Mouse (Mus musculus) spleen, postnatal 4 days (tissue): ENCODE results near the gene Mmp28.

Experiments
- DNase-seq, 2 experiments: peaks; one replicate each; pipeline ENCODE4 v3.0.0; 2022; ENCODE audit warnings: low spot score in 2 of 2

Mmp28 gene

GRCm38 (mm10) chr11:83448021-83448926, 14.6 kb downstream of the Mmp28 start:
- no peak for DNase-seq

- DNase-seq, result no peak
These were observed 15.3 kb downstream of the Mmp28 start for GRCm38 (mm10) chr11:83447612-83448011.

GRCm38 (mm10) chr11:83445001-83445400, 17.9 kb downstream of the Mmp28 start:
- no peak for DNase-seq

- no peak for DNase-seq
These were observed 19.0 kb downstream of the Mmp28 start for GRCm38 (mm10) chr11:83443824-83444223.

- DNase-seq, result peak; percentile 56 to 79
These were observed 20.1 kb downstream of the Mmp28 start for GRCm38 (mm10) chr11:83442596-83443267.

GRCm38 (mm10) chr11:83441235-83441634, 21.6 kb downstream of the Mmp28 start:
- no peak for DNase-seq

- DNase-seq, result peak; percentile 86 to 95
These were observed 22.5 kb downstream of the Mmp28 start for GRCm38 (mm10) chr11:83440081-83441064.

- no peak for DNase-seq
These were observed 23.3 kb downstream of the Mmp28 start for GRCm38 (mm10) chr11:83439426-83440060.

- no peak for DNase-seq
These were observed 25.5 kb downstream of the Mmp28 start, which contains the start of gene 1700020L24Rik for GRCm38 (mm10) chr11:83437377-83437776. Gene 1700020L24Rik, plus strand, starts transcription at chr11:83437677.

- DNase-seq, result no peak
These were observed 30.3 kb downstream of the Mmp28 start for GRCm38 (mm10) chr11:83432533-83432932.

- no peak for DNase-seq
These were observed 33.5 kb downstream of the Mmp28 start, which contains the start of gene Gas2l2 for GRCm38 (mm10) chr11:83429355-83429754. Gene Gas2l2, minus strand, starts transcription at chr11:83429455.

GRCm38 (mm10) chr11:83426964-83427363, 35.9 kb downstream of the Mmp28 start:
- no peak for DNase-seq

- peak; percentile 70 to 89 for DNase-seq
These were observed 38.2 kb downstream of the Mmp28 start for GRCm38 (mm10) chr11:83424681-83425080.

- DNase-seq, result peak; percentile 53 to 87
These were observed 41.6 kb downstream of the Mmp28 start for GRCm38 (mm10) chr11:83421305-83421704.

GRCm38 (mm10) chr11:83420338-83420737, 42.5 kb downstream of the Mmp28 start:
- no peak for DNase-seq

- no peak for DNase-seq
These were observed 44.3 kb downstream of the Mmp28 start for GRCm38 (mm10) chr11:83418566-83418965.

- no peak for DNase-seq
These were observed 45.2 kb downstream of the Mmp28 start for GRCm38 (mm10) chr11:83417708-83418107.

GRCm38 (mm10) chr11:83417080-83417479, 45.8 kb downstream of the Mmp28 start:
- peak in 1 of 2 experiments; percentile 40 for DNase-seq

GRCm38 (mm10) chr11:83410510-83410909, 52.4 kb downstream of the Mmp28 start:
- no peak for DNase-seq

GRCm38 (mm10) chr11:83409792-83410291, 53.0 kb downstream of the Mmp28 start:
- no peak for DNase-seq
